Mouse (Mus musculus) erythroblast, embryonic 14.5 days (primary cell): ENCODE measurements around the gene Klhl25.
"Not testable (repeated sequence)": the region's sequence is repeated elsewhere in the genome, so short reads cannot be mapped to it uniquely, and the experiment has no call there.

ENCODE experiments used
- GATA1 ChIP-seq: IDR thresholded peaks from 2 replicates; pipeline ENCODE4 v1.6.1; 2012; ENCODE audit warnings: low read length, inconsistent platforms, mixed read lengths
- TAL1 ChIP-seq: IDR thresholded peaks from 3 replicates; pipeline ENCODE4 v1.6.1; 2012; ENCODE audit warnings: low read length, inconsistent platforms, mixed read lengths

GRCm38 (mm10) chr7:75862427-75862781 is 14.3 kb downstream of the Klhl25 start:
- not testable (repeated sequence) for TF ChIP-seq GATA1, TAL1
